Mouse (Mus musculus) fat pad, adult 2 months (tissue): ENCODE measurements around the gene Mb21d2.

Experiments
- DNase-seq: peaks from one replicate; pipeline ENCODE4 v3.0.0-alpha.2; 2011; ENCODE audit warnings: low read depth, low spot score; ENCODE audit errors: extremely low read depth

The Mb21d2 gene

DNA sequence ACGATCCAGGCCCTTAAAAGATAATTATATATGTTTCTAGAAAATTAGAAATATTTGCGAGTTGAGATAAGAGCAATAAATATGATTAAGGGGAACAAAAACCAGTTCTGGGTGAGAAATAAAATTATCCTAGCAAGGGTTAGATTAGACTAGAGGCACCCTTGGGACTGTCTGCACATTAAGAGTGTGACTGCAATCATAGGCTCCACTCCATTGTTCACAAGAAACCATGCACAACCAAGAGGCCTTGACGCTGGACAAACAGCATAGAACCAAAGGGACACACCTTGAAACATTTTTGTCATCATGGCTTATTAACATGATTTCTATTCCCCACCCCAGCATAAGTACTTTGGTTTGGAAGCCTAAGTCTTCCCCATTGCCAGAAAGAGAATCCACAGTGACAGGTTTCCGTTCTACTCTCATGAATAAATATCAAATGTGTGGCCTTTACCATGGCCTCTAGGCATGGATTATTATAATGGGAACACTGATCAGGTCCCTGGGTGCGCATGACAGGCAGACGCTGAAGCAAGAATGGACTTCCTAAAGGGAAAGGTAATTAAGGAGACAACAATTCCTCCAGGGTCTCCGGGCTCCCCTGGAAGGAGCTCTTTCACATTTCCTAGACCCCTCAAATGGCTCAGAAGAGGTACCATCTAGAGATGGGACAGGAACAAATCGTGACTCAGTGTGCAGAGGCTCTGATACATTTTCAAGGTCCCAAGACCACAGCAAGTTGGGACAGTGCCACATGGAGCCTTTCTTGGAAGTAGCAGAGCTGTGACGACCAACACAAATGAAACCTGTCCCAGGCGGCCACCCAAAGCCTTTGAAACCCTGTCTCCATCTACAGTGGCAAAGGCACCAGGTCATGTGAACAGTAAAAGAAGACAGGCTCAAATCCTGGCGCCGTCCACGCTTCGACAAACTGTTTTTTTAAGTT is 26.6 kb downstream of the Mb21d2 start:
- no peak for DNase-seq

DNA sequence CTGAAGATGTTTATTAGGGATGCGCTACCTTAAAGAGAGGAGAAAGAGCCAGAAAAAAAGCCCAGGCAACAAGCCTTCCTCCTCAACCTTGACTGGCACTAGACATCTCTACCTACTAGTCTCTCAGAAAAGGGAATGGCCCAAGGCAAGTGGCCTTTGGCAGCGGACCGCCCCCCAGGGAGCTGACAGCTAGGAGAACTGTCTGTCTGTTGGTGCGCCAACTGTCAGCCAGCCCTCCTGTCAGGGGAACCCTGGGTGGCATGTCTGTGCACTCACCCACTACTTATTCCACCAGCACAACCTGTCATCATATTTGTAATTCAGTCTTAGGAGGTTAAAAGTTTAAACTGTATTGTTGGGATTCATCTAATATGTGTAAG is 30.3 kb downstream of the Mb21d2 start:
- no peak for DNase-seq

DNA sequence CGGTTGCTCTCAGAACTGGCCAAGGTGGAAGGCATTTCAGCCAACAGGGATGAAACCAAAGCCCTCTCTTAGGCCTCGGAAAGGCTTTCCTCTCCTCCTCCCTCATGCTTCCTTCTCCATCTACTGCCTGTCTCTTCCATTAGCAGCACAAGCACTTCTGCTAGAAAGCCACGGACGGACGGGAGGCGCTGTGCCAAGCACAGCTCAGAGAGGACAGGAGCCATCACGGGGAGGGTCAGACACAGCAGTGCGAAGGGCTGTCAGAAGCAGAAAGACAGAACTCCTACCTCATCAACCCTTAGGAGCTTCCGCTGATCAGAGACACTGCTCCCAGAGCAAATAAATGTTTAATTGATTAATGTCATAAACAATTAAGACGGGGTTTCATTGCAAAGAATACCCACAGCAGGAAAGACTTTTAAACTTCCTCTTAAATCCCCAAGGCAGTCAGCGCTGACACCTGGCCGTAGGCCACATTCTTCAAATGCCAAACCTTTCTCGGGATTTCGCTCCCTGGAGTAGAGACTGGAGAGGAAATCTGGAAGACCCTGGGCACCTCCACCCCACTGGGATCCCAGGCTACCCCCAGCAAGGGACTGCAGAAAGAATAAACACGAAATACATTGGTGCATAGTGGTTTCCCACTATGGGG is 30.8 kb downstream of the Mb21d2 start:
- no peak for DNase-seq

DNA sequence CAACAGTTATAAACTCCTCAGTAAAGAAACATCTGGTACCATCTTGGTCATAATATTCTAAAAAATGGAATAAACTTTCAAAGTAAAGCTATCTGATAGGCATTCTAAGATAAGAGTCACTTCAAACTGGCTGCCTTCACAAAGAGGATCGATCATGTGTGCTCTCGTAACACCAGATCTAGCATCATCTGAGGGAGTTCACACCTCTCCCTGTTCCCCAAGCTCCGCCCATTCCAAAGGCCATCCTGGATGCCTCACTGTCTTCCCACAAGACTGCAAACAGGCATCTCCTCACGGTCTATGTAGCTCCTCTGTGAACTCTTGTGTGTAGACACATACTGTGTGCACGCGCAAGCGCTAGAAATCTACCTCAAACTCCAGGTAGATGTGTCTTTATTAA is 32.9 kb downstream of the Mb21d2 start:
- no peak for DNase-seq

DNA sequence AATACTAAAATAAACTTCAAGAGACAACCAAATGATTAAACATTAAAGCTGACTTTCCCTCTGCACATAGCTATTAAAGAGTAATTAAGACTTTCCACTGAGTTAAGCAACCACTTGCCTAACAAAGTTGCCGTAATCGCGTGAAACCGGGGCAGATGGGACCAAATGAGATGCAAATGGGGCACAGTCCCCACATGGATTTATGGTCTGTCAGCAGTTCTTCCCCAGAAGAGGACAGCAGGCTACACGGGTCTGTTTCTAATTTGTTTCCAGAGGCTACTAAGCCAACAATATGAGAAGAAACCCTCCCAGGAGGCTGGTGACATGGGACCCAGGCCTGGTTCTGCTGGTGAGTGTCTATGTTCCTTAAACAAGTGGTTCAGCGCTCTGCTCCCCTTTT is 34.6 kb downstream of the Mb21d2 start:
- no peak for DNase-seq

DNA sequence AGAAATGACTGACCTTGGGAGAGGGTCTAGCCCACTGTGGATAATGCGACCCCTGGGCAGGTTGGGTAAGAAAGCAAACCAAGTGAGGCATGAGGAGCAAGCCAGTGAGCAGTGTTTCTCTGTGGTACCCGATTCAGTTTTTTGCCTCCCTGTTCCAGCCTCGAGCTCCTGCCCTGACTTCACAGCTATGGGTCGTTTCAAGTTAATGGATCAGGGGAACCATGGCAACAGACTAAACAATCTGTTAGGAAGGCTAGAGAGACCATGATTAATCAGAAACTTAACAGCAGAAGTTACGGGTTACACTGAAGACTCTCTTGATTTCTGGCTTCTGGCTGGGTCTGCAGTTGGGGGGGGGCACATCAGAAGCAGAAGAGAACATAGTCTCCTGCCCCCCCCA is 36.2 kb downstream of the Mb21d2 start:
- no peak for DNase-seq

DNA sequence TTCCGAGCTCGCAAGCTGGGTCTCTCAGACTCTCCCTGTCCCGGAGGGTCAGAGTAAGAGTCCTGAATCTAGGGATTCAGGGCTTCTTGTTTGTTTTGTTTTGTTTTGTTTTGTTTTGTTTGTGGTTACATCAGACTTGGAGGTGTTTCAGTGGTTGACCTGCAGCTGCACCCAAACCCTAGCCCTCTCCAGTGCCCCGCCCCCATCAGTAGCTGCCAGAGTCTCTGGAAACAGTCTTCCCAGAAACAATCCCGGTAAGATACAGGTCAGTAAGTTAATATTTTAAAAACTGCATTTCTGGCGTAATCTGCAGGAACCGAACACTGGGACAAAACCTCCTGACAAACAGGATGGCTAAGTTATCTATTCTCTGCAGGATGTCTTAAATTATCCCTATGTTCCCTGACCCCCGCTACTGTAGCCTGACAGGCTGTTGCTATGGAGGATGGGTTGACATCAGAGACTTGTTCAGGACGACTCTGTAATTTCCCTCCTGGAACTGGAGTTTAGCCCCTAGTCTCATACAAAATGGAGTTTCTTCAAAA is 43.2 kb downstream of the Mb21d2 start:
- DNase-seq = no peak

DNA sequence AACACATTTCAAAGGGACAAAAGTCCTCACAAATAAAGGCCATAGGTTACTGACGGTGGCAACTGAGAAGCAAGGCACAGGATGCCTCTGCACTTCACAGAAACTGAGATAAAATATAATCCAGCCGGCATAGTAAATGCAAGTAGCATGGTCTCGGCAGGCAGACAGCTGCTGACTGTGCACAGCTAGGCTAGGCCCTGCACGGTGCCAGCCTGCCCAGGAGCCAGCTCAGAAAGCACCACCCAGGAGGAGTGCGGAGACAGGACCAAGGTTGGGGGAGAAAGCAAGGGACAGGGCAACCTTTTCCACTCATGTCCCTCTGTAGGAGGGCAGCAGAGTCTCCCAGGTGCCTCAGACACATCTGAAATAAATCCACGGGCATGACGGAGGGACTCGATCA is 44.0 kb downstream of the Mb21d2 start:
- DNase-seq = no peak

DNA sequence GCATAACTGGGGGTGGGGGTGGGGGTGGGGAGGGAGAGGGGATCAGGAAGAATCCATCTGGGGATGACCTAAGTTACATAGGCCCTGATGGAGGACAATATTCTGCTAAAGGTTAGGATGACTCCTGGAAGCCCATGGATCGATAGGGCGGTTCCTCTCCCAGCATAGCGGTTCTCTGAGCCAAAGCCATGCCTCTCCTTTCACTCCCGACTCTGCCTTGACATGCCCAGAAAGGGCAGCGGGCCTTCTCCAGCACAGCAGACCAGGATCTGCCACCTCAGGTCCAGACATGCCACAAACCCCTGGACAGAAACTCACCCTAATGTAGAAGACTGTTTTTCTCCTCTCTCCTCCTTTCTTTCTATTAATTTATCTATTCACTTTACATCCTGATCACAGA is 44.8 kb downstream of the Mb21d2 start:
- DNase-seq = no peak

DNA sequence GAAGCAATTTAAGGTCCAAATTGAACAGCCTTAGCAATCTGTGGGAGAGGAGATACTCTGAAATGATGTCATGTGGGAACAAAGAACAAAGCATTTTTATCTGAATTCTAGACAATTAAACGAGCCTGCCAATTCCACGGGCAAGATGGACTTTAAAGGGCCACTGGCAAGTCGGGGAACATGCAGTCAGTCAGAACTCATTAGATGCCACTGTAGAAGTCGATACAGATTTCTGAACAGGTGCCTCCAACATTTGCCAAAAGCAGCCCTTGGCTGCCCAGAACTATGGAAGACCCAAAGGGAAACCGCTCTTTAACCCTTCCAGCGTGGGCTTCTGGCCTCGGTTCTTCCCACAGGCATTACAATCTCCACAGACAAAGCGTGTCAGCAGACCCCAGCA is 45.8 kb downstream of the Mb21d2 start:
- no peak for DNase-seq

DNA sequence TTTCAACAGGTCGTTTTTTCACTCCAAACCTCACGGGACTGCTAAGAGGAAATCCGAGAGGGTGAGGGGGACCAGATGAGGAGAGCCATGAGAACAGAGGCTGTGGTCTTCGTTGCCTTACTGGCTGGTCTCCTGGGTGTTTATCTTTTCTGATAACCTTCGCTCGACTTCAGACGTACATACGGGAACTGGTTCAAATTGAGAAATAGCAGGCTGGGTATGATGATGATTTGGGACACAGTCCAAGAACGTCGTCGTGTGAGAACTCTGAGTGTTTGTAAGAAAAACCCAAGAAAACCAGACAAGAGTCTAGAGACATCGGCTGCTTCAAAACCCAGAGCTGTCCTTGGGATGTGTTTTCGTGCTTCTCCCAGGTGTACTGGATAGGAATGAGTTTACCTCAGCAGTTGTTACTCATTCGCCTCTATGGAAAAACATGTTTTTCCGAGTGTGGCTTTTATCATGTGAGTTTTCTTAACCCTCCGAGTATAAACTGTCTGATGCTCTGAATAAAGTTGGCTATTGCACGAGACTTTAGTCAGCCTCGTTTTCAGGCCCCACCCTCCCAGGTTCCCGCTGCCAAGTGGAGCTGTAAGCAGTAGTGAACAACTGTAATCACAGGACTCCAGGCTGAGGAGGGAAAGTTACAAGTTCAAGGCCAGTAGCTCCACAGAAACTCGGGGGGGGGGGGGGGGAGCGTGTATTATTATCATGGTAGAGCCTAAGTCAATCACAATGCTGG is 46.6 kb downstream of the Mb21d2 start:
- no peak for DNase-seq

DNA sequence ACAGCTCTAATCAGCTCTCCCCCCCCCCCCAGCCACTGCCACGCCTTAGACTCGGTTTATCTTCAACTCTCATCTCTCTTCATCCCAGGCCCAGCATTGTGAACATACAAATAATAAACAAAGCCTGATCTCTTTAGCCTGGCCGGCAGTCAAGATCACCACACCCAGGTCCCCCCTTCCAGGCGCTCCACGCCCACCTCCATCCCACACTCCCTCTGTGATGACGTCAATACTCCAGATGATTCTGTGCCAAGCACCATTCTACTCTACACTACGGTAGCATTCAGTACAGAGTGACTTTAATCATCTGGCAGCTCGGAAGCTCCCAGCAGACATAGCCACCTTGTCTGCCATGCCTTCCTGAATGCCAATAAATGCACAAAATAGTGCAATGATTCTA is 47.7 kb downstream of the Mb21d2 start:
- DNase-seq = no peak

DNA sequence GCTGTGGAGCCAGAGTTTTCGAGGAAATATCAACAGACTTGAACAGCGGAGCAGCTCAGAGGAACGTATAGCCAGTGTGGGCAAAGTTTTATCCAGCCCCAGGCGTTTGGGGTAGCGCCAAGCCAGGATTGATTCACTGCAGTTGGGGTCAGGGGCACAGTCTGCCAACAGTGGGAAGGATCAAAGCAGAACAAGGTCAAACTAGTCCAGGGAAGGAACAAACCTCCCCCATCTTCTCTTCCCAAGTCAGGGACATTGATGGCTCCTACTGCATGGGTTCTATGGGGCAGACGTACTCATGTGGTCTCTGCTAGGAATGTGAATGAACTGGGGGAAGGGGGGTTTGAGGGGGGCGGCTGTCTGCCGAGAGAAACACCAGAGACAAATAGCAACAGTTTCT is 48.7 kb downstream of the Mb21d2 start:
- DNase-seq = no peak

DNA sequence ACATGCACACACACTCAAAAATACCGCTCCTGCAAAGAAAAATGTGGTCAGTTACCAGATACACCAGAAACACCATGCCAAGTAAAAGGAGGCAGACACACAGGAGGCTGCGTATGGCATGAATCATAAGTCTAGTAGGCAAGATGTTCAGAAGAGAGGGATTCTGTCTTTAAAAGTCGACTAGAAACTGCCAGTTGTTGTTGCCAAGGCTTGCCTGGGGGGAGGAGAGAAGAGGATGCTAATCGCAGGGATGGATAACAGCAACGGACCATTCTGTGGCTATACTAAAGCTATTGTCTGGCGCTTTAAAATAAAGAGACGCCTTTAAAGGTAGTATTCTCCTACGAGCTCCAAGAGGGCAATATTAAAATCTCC is 49.2 kb downstream of the Mb21d2 start:
- no peak for DNase-seq

DNA sequence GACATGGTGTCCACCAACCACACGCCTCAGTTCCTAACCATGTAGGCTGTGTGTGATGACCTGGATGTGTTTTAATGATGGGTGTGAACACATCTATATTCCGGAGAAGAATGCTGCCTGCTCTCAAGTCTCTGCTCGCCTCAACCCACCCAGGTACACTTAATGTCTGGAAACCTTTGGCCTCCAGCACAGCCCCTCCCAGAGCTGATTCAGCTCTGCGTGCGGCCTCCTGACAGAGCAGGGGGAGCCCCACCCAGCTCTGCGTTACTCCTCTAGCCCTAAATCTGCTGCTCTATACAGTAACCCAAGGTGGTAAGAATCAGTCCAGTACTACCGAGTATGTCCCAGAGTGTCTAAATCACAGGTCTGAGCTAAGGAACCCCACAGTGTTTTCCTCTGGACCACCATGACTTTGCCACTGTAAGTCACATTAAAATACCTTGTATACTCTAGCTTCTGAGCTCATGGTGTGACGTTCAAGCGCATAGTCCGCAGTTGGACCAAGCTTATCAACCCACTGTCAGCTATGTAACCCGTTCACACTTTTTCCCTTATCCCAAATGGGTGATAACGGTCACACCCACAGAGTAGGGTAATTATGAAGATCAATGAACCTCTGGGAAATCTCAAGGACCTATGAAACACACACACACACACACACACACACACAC is 49.7 kb downstream of the Mb21d2 start:
- no peak for DNase-seq

DNA sequence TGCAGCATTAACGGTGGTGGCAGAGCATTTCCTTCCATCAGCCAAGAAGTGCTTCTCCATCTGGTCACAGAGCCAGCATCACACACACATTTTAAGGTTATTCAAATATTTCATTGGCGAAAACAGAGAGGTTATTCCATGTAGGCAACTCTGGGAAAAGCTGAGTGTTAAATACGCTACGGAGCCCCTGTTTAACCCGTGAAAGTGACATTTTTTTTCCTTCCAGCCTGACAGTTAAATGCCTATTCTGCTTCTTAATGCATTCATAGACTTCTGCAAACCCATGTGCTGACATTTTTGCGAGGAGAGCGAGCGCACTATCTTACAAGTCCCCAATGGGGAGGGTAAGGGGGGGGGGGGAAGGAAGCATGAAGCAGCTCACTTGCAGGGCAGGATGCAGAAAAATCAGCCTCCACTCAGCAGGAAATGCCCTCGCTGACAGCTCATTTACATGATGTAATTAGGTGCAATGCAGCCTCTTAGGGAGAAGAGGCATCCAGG is 52.3 kb downstream of the Mb21d2 start:
- no peak for DNase-seq

DNA sequence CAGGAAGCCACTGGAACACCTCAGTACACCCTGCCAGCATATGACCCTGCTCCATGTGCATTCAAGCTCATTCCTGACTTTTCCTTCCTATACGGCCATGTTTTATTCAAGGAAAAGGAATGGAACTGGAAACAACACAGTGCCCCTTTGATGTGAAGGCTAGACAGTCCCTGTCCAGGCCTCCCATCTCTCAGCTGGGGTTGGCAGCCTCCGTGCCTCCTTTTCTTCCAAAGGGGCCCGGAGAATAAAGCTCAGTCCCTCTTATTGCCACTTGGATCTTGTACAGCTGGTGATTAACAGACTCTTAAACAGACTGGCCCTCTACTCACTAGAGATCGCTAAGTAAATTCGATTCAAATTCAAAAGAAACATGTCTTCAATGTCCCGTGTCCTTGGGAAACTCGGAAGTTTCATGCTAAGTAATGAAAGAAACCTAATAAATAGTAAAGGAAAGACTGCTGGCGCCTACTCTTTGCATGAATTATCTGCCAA is 56.0 kb downstream of the Mb21d2 start:
- DNase-seq = no peak

DNA sequence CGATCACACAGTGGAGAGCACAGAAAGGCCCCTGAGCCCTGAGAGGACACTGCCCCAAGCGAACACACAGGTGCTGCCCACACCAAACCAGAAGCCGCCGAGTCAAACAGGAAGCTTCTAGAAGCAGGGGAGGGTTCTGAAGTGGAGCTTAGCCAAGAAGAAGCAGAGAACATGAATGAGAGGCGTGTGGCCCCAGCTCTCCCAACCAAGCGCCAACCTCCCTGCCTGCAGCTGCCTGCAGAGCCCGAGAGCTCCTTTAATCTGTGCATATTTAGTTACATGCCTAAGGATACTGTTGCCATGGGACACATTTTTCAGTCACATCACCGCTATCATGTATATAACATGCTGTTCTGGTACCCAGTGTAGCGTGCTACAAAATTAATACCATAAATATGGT is 58.6 kb downstream of the Mb21d2 start:
- DNase-seq = no peak

DNA sequence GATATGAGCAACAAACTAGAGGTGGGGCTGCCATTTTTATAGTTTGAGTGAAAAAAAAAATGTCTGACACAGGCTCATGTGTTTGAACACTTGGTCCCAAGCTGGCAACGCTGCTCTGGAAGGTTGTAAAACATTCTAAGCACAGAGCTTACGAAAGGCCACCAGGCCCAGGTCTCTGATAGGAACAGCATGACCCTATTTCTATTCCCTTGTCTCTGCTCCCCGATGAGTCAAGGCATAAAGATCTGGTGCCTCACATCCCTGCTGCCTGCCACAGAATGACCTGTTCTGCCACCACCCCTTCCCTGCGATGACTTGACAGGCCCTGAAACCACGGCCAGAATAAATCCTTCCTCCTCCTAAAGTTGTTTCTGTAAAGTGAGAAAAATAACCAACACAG is 59.0 kb downstream of the Mb21d2 start:
- no peak for DNase-seq

DNA sequence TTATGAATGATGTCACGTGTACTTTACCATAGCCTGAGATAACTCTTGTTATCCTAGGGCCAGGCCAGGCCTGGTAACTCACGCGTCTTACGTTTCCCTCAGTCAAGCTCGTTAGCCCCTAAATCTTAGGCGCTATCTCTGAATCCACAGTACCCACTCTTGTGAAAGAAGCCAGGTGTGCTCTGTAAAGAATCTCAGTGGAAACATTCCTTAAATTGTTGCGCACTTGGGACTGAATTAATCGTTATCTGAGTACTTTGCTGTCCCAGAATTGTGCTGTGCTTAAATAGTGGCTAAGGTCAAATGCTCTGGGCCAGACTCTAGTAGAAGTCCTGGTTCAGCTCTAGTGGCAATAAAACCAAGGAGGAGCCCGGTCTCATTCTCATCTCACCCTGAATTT is 60.6 kb downstream of the Mb21d2 start:
- DNase-seq = no peak
